Comparison of ENCODE assay signal across 19 mouse cellular contexts in genomic region chr12:69856398-69856797, GRCm38 (mm10).
"Had no signal": no experiment of that assay in that cellular context is flagged by ENCODE, and none has a peak within 500 bp of the region (broad histone marks: within the 10 kb centered on the region; RNA-seq: fewer than 3 reads in every experiment).

No protein-coding gene starts in this region.

- H3K4me3 ChIP-seq: heart, embryonic 10.5 days; heart, embryonic 12.5 days; hindbrain, embryonic 10.5 days; hindbrain, embryonic 12.5 days; intestine, embryonic 15.5 days; limb, embryonic 10.5 days; limb, embryonic 12.5 days; liver, embryonic 13.5 days; liver, embryonic 15.5 days had no signal

- DNase-seq: forebrain, postnatal 0 days; gastrocnemius, postnatal 14 days; heart, postnatal 4 days; kidney, adult 18-20 months; kidney, adult 8-10 months; kidney, postnatal 10 days; kidney, postnatal 25 days; kidney, postnatal 4 days; liver; liver, embryonic 13.5 days had no signal

- H3K27ac ChIP-seq: heart, embryonic 10.5 days; hindbrain, embryonic 10.5 days; hindbrain, embryonic 12.5 days; hindbrain, embryonic 14.5 days; intestine, embryonic 15.5 days; limb, embryonic 10.5 days; limb, embryonic 12.5 days had no signal
